Mouse (Mus musculus): ENCODE results near the gene Dtx1. TPM values are rescaled to one million over a fixed set of nuclear protein-coding genes. Genes with fewer than 3 reads are reported as not detected.
A peak's percentile ranks its signal among the peaks of the same experiment; 100 is the strongest.

The Dtx1 gene
- 0.84 and 1.7 TPM in 2 replicates for polyA plus RNA-seq (2016; fragmentation: Nextera tagmentation; extraction: Ambion mirVana)

DNA sequence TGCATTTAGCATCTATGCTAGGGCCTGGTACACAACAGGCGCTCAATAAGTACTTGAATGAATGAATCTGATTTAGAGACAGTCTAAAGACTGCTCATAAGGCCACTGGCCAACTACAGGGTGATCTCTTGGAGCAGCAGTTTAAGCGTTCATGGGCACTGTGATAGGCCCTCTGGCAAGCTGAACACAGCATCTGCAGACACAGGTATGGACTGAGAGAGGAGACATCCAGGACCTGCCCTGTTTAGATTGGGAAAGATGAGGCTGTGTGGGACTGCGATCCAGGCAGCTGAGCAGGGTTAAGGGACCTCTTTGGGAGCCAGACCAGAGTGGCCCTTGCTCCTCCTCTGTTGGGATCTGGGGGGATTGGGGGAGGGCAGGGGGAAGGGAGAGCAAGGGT, at the start of gene Dtx1:
Gene Dtx1, minus strand, starts transcription at position 101 of the 400 bp plus-strand sequence.
- Histone ChIP-seq H3K9me3 (replicated peaks) (no peaks in the 10 kb centered on the region), H3K4me3 (peak within 1 kb of the TSS; percentile 54), H3K36me3 (no peaks in the 10 kb centered on the region), H3K4me1 (peaks cover 23% of the 10 kb centered on the region), H3K27me3 (ENCODE audit: low read depth, poor library complexity, severe bottlenecking) (peaks cover 99% of the 10 kb centered on the region), H3K27ac (peak within 1 kb of the TSS; percentile 63; the same call in 1 of the 2 replicates)
- 35% methylated on average over 3 of the region's 3 CpGs for WGBS
- peak; percentile 42 for DNase-seq (ENCODE audit: low spot score)

DNA sequence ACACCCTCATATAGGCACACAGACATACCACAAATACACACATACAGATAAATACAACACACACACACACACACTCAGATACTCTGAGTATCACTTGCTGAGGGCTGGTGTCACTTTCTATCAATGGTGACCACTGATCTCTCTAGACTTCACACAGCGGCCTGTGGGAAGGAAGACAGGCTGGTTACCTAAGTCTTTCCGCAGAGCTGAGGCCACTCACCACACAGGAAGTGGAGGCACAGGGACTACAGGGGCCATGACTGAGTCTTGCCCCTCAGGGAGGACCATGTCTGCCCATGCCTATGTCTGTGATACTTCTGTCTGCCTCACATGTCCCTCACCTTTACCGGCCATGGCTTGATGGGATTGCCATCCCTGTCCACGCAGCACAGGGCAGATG, 42.5 kb upstream of the Dtx1 start:
- 87% methylated on average over 4 of the region's 4 CpGs for WGBS
- no peak overlapping the region for H3K27ac ChIP-seq
- DNase-seq (ENCODE audit: low spot score): no peak

DNA sequence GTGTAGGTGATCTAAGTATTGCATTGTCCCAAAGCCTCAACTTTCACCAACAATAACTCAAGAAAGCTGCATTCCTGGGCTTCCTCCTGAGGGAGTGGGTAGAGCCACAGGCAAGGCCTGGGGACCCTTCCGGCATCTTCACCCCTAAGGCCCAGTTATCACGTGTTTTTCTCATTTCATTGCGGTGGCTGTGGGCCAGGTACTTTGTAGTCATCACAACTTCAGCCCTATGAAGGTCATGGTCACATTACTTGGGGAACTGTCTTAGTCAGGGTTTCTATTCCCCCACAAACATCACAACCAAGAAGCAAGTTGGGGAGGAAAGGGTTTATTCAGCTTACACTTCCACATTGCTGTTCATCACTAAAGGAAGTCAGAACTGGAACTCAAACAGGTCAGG, 41.1 kb upstream of the Dtx1 start:
- no peak for DNase-seq (ENCODE audit: low spot score)
- no peak overlapping the region for H3K4me3 ChIP-seq
- H3K9me3 ChIP-seq (replicated peaks): no peaks in the 10 kb centered on the region
- H3K36me3 ChIP-seq: no peaks in the 10 kb centered on the region
- WGBS: 85% methylated on average over 3 of the region's 3 CpGs
- H3K27me3 ChIP-seq (ENCODE audit: low read depth, poor library complexity, severe bottlenecking): no peaks in the 10 kb centered on the region
- no peaks in the 10 kb centered on the region for H3K4me1 ChIP-seq
- H3K27ac ChIP-seq: no peak overlapping the region

More for the DNA sequence above, 42.5 kb upstream of the Dtx1 start:
- Histone ChIP-seq H3K36me3 (no peaks in the 10 kb centered on the region), H3K9me3 (replicated peaks) (no peaks in the 10 kb centered on the region), H3K4me3 (no peak overlapping the region), H3K4me1 (no peaks in the 10 kb centered on the region), H3K27me3 (ENCODE audit: low read depth, poor library complexity, severe bottlenecking) (no peaks in the 10 kb centered on the region)

DNA sequence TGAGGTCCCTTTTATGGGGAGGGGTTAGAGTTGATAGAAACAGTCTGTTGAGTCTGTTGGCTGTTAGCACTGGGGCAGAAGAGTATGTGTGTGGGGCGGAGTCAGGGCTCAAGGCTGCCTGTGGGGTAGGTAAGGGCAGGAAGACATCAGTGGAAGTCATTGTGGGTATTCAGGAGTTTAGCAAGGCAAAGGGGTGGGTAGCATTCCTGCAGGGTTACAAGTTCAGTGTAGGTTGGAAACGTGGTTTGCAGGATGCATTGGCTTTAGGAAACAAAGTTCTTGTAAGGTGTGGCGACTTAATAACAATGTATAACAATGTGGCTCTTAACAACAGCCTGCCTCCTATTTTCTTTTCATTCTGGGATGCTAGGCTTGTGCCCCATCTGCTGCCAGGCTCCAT, 39.5 kb upstream of the Dtx1 start:
- Histone ChIP-seq H3K9me3 (replicated peaks) (no peaks in the 10 kb centered on the region), H3K27me3 (ENCODE audit: low read depth, poor library complexity, severe bottlenecking) (no peaks in the 10 kb centered on the region), H3K27ac (no peak overlapping the region), H3K4me3 (no peak overlapping the region), H3K4me1 (no peaks in the 10 kb centered on the region), H3K36me3 (no peaks in the 10 kb centered on the region)
- 75% methylated on average over 3 of the region's 3 CpGs for WGBS
- DNase-seq (ENCODE audit: low spot score): no peak

DNA sequence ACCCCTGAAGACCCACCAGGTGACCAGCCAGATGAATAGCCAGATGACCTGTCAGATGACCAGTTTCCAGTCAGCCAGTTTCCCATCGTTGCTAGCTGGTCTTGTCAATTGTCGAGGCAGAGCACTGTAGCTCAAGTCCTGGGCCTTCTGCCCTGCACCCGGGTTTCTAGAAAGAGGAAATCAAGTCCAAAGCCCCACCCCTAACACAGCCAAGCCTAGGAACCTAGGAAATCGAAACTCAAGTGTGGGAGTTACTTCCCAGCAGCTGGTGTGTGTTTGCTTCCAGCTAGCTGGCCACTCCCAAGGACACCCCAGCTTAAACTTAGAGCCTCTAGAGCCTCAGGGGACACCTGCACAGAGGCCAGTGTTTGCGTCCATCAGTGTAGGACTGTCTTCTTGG, 38.0 kb upstream of the Dtx1 start, which contains the start of gene Oas2:
Gene Oas2, minus strand, starts transcription at position 166 of the 400 bp plus-strand sequence.
- WGBS: 68% methylated on average over 5 of the region's 5 CpGs
- no peaks in the 10 kb centered on the region for H3K36me3 ChIP-seq
- no peak for DNase-seq (ENCODE audit: low spot score)
- no peaks in the 10 kb centered on the region for H3K9me3 ChIP-seq (replicated peaks)
- H3K4me3 ChIP-seq: no peak within 1 kb of the TSS
- no peaks in the 10 kb centered on the region for H3K4me1 ChIP-seq
- no peaks in the 10 kb centered on the region for H3K27me3 ChIP-seq (ENCODE audit: low read depth, poor library complexity, severe bottlenecking)
- no peak within 1 kb of the TSS for H3K27ac ChIP-seq

DNA sequence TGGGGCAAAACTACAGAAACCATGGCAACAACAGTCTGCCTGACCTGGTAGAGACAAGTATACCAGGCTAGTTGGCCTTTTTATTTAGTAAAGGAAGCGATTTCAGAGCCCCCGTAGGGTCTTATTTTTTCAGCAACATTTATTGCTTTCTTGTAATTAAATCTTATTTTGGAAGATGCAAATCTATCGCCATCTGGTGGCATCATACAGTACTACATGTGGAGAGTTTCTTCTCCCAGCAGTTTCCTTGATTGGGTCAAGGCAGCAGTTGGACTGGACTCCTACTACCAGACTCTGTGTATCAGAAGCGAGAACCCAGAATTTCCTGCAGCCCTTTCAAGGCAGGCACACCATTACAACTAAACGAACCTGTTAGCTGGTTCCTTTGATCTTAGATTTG, 34.7 kb upstream of the Dtx1 start:
- DNase-seq (ENCODE audit: low spot score): peak; percentile 41
- no peaks in the 10 kb centered on the region for H3K9me3 ChIP-seq (replicated peaks)
- no peak overlapping the region for H3K27ac ChIP-seq
- H3K27me3 ChIP-seq (ENCODE audit: low read depth, poor library complexity, severe bottlenecking): no peaks in the 10 kb centered on the region
- no peak overlapping the region for H3K4me3 ChIP-seq
- WGBS: 23% methylated on average over 5 of the region's 5 CpGs
- H3K4me1 ChIP-seq: no peaks in the 10 kb centered on the region
- H3K36me3 ChIP-seq: no peaks in the 10 kb centered on the region

DNA sequence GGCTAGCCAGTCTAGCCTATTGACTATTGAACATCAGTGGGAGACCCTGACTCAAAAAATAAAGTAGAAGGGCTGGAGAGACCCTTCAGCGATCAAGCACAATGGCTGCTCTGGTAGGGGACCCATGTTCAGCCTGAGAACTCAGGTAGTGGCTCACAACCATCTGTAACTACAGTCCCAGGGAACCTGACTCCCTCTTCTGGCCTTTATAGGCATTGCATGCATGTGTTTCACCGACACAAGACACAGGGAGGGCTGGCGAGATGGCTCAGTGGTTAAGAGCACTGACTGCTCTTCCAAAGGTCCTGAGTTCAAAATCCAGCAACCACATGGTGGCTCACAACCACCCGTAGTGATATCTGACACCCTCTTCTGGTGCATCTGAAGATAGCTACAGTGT, 30.4 kb upstream of the Dtx1 start:
- Histone ChIP-seq H3K9me3 (replicated peaks) (no peaks in the 10 kb centered on the region), H3K36me3 (no peaks in the 10 kb centered on the region), H3K27me3 (ENCODE audit: low read depth, poor library complexity, severe bottlenecking) (0 out of 2 replicates have a peak, but pooled peaks cover 4% of the 10 kb centered on the region), H3K4me3 (no peak overlapping the region), H3K4me1 (no peaks in the 10 kb centered on the region), H3K27ac (no peak overlapping the region)
- peak; percentile 41 for DNase-seq (ENCODE audit: low spot score)
- WGBS: 31% methylated on average over 4 of the region's 4 CpGs

DNA sequence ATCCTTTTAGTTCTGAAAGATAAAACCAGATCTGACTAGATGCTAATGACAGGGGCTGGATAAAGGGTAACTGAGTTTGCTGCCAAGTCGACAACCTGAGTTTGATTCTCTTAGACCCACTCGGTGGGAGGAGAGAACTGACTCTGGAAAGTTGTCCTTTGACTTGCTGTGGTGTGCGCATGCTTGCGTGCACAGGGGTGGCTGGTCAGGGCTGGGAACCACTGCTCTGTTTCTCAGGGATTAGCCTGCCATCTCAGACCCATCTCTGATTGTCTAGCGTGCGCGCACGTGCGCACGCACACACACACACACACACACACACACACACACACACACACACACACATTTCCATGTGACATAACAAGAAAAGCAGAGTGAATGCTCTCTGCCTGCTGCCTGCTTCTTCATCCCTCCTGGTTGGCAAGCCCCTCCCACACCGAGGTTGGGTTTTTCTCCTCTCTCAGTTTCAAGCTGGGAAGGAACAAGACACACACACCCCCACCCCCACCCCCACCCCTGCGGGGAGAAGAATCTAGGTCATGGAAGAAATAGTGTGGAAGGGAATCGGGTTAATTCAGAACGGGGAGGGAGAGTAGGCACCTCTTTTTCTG, 22.8 kb upstream of the Dtx1 start:
- Histone ChIP-seq H3K4me3 (no peak overlapping the region), H3K27ac (no peak overlapping the region), H3K27me3 (ENCODE audit: low read depth, poor library complexity, severe bottlenecking) (0 out of 2 replicates have a peak, but pooled peaks cover 4% of the 10 kb centered on the region), H3K4me1 (0 out of 2 replicates have a peak, but pooled peaks cover 2% of the 10 kb centered on the region), H3K9me3 (replicated peaks) (no peaks in the 10 kb centered on the region), H3K36me3 (no peaks in the 10 kb centered on the region)
- 79% methylated on average over 14 of the region's 14 CpGs for WGBS
- no peak for DNase-seq (ENCODE audit: low spot score)

DNA sequence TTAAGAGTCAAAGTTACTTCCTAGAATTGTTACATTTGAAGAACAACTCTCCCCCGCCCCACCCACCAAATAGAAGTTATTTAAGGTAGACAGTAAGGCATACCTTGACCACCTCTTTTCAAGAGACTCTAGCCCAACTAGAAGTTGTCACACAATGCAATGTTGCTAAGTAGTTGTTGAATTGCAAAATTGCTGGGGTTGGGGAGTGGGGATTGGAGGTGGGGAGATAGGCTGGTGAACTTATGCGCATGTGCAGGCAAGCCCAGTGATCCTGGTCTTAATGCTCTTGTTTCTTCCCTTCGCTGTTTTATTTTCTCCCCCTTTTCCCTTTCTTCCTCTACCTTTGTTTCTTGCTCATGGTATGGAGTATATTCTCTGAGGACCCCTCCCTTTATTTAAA, 22.0 kb upstream of the Dtx1 start:
- 91% methylated on average over 3 of the region's 3 CpGs for WGBS
- H3K27me3 ChIP-seq (ENCODE audit: low read depth, poor library complexity, severe bottlenecking): no peaks in the 10 kb centered on the region
- DNase-seq (ENCODE audit: low spot score): no peak
- H3K4me1 ChIP-seq: 0 out of 2 replicates have a peak, but pooled peaks cover 2% of the 10 kb centered on the region
- no peaks in the 10 kb centered on the region for H3K36me3 ChIP-seq
- H3K9me3 ChIP-seq (replicated peaks): no peaks in the 10 kb centered on the region
- H3K4me3 ChIP-seq: no peak overlapping the region
- no peak overlapping the region for H3K27ac ChIP-seq

DNA sequence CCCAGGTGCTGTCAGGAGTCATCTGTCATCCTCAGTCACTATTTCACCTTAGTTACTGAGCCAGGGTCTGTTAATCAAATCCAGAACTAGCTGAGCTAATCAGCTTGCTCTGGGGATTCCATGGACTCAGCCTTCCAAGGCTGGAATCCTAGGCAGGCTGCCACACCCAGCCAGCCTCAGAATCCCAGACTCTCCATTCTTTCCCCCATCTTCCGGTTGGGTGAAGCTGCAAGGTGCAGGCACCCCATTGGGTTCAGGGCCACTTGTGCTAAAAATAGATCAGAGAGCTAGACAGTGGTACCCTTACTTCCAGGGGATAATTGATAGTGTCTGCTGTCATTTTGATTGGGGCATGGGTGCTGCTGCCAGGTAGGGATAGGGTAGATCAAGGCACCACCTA, 21.0 kb upstream of the Dtx1 start:
- no peaks in the 10 kb centered on the region for H3K36me3 ChIP-seq
- no peak overlapping the region for H3K4me3 ChIP-seq
- no peaks in the 10 kb centered on the region for H3K9me3 ChIP-seq (replicated peaks)
- H3K27me3 ChIP-seq (ENCODE audit: low read depth, poor library complexity, severe bottlenecking): no peaks in the 10 kb centered on the region
- 78% methylated on average over 1 of the region's 1 CpGs for WGBS
- no peak overlapping the region for H3K27ac ChIP-seq
- H3K4me1 ChIP-seq: 0 out of 2 replicates have a peak, but pooled peaks cover 2% of the 10 kb centered on the region
- DNase-seq (ENCODE audit: low spot score): no peak

DNA sequence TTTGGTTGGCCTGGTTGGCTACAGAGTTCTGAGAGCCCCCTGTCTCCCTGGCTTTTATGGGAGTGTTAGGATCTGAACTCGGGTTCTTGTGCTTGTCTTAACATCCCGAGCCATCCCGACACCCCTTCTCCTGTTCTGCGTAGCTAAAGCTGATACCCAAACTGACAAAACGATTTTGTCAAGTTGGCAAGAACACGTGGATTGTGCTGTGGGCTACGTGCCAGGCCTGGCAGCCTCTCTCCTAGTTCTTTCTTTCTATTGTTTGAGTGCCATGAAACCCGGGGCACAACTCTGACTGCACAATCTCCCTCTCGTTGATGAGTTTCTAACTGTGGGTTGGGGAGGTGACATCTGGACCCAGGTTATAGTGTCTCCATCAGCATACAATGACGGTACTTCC, 17.6 kb upstream of the Dtx1 start:
- Histone ChIP-seq H3K36me3 (no peaks in the 10 kb centered on the region), H3K4me3 (no peak overlapping the region), H3K27ac (no peak overlapping the region), H3K27me3 (ENCODE audit: low read depth, poor library complexity, severe bottlenecking) (no peaks in the 10 kb centered on the region), H3K9me3 (replicated peaks) (no peaks in the 10 kb centered on the region), H3K4me1 (0 out of 2 replicates have a peak, but pooled peaks cover 2% of the 10 kb centered on the region)
- no peak for DNase-seq (ENCODE audit: low spot score)
- 86% methylated on average over 10 of the region's 10 CpGs for WGBS

DNA sequence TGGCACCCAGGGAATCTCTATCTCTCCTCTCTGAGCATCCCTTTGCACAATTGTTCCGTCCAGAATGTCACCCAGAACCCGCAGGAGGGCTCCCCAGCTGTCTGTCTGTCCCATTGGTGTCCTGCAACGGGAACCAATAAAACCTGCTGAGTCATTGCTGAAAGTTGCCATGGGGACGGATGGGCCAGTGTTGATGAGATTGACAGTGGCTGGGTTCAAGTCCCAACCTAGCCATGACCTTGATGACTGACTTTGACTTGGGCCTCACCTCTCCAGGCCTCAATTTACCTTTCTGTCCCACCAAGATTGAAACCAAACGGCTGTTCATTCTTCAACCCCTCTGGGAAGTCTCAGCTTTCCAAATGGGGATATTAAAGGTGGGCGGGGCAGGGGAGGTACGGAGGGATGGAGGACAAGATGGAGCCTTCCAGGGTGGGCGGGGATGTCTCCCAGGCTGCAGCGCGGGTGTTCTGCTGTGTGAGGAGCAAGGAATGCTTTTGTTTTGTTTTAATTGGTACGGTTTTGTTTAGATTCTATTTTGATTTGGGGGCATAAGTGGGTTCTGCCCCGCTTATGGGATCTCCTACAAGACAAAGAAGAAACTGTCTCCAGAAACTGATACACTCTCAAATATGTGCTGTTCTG, 14.2 kb upstream of the Dtx1 start:
- H3K4me1 ChIP-seq: no peaks in the 10 kb centered on the region
- no peaks in the 10 kb centered on the region for H3K9me3 ChIP-seq (replicated peaks)
- no peaks in the 10 kb centered on the region for H3K36me3 ChIP-seq
- DNase-seq (ENCODE audit: low spot score): no peak
- 67% methylated on average over 12 of the region's 12 CpGs for WGBS
- 0 out of 2 replicates have a peak, but pooled peaks cover 4% of the 10 kb centered on the region for H3K27me3 ChIP-seq (ENCODE audit: low read depth, poor library complexity, severe bottlenecking)
- no peak overlapping the region for H3K27ac ChIP-seq
- no peak overlapping the region for H3K4me3 ChIP-seq

DNA sequence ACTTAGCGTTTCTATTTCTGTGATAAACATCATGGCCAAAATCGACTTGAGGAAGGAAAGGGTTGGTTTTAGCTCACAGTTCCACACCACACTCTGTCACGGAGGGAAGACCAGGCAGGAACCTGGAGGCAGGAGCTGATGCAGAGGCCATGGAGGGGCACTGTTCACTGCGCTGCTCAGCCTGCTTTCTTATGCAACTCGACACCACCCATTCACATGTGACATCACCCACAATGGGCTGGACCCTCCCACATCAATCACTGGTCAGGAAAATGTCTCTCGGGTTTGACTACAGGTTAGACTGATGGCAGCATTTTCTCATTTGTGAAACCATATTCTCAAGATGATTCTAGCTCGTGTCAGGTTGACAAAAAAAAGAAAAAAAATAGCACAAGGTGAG, 9.3 kb upstream of the Dtx1 start:
- no peaks in the 10 kb centered on the region for H3K36me3 ChIP-seq
- WGBS: 62% methylated on average over 7 of the region's 7 CpGs
- H3K27ac ChIP-seq: no peak overlapping the region
- peaks cover 3% of the 10 kb centered on the region; the same call in 1 of the 2 replicates for H3K4me1 ChIP-seq
- H3K27me3 ChIP-seq (ENCODE audit: low read depth, poor library complexity, severe bottlenecking): peaks cover 17% of the 10 kb centered on the region; the same call in 1 of the 2 replicates
- DNase-seq (ENCODE audit: low spot score): no peak
- no peaks in the 10 kb centered on the region for H3K9me3 ChIP-seq (replicated peaks)
- H3K4me3 ChIP-seq: no peak overlapping the region
